Mouse (Mus musculus): ENCODE data around the gene Ak1.

DNA sequence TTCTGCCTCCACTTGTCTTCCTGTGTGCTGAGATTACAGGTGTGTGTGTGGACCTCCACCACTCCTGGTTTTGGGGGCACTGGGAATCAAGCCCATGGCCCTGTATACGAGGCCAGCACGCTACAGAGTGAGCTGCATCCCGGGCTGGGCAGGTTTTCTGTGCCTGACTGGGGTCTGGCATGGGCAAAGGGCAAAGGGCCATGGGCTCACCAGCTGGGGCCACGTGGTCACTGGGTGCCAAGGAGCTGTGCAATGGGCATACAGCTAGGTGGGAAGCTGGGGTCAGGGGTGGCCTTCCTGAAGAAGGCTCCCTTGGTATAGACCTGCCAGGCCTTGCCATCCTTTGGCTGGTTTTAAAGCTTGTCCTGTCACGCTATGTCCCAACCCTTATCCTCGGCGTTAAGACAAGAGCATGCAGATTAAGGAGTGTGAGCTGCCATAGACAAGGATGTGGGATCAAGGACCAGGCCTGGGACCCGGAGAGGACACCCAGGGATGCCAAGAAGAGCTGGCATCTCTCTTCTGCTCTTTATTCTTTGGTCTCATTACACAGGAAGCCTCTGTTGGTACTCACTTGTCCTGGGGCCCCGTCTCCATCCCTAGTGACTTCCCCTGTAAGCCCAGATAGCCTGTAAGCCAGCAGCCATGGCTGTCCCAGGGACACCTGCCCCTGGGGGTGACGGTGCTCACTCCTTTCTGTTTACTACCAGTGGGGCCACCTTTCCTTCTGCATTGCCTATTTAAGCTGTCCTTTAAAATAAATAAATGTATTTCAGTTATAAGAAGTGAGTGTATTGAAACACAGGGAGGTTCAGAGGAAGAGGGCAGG lies 12.9 kb downstream of the Ak1 start:
- TF ChIP-seq CTCF (IDR thresholded peaks at IDR 0.05; ENCODE audit: extremely low read depth, insufficient read depth, low read length) (no peak), POLR2A (IDR thresholded peaks at IDR 0.05; ENCODE audit: extremely low read depth, insufficient read depth, low read length) (no peak)
